Mouse (Mus musculus): Measurements from ENCODE around the gene Srp54a. TPM values are rescaled to one million over a fixed set of nuclear protein-coding genes. Genes with fewer than 3 reads are reported as not detected.
"Not testable (repeated sequence)": the region's sequence is repeated elsewhere in the genome, so short reads cannot be mapped to it uniquely, and the experiment has no call there.

The Srp54a gene
- polyA plus RNA-seq, 1 experiment from 2014 or later: 153 TPM

DNA sequence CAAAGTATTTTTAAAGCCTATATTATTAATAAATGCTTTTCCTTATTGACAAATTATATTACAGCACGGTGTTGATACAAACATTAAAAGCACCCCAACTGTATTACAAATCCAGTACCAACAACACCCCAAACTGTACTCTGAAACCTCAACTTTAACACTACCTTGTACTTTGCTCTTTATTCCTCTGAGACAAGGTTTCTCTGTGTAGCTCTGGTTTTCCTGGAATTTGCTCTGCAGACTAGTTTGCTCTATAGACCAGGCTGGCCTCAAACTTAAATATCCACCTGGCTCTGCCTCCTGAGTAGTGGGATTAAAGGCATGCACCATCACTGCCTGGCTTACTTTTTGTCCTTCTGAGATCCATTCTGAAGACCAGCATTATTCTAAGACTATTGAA lies 17.9 kb upstream of the Srp54a start:
- Histone ChIP-seq H3K4me1 (no peaks in the 10 kb centered on the region), H3K27me3 (no peaks in the 10 kb centered on the region), H3K4me3 (no peak overlapping the region), H3K27ac (no peak overlapping the region), H3K4me2 (replicated peaks) (no peak overlapping the region), H3K36me3 (peaks cover 3% of the 10 kb centered on the region; the same call in 1 of the 2 replicates), H3K9ac (no peak overlapping the region), H3K9me3 (replicated peaks) (no peaks in the 10 kb centered on the region)
- WGBS: 95% methylated on average over 1 of the region's 1 CpGs
- no peak for ATAC-seq (ENCODE audit: low FRiP score)

DNA sequence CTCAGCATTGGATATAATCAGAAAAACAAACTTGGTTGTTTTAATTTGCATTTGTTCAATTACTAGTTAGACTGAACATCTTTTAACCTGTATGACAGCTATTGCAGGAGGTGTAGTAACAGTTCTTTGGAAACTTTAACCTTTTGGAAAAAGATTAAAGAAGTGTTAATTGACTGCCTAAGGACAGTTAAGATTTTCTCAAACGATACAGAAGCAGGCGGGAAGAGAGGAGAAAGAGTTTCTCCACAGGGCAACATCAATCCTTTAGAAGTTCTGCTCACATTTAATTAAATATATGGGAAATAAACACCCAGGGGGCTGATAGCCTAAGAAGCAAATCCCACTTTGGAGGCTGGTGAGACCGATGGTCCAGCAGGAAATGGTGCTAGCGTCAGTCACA lies 7.6 kb upstream of the Srp54a start:
- no peak overlapping the region for H3K4me2 ChIP-seq (replicated peaks)
- H3K27ac ChIP-seq: no peak overlapping the region
- no peak for ATAC-seq (ENCODE audit: low FRiP score)
- WGBS: 80% methylated on average over 4 of the region's 4 CpGs
- H3K27me3 ChIP-seq: no peaks in the 10 kb centered on the region
- H3K36me3 ChIP-seq: no peaks in the 10 kb centered on the region
- H3K9ac ChIP-seq: no peak overlapping the region
- H3K4me3 ChIP-seq: no peak overlapping the region
- no peaks in the 10 kb centered on the region for H3K9me3 ChIP-seq (replicated peaks)
- 0 out of 2 replicates have a peak, but pooled peaks cover under 1% of the 10 kb centered on the region for H3K4me1 ChIP-seq

DNA sequence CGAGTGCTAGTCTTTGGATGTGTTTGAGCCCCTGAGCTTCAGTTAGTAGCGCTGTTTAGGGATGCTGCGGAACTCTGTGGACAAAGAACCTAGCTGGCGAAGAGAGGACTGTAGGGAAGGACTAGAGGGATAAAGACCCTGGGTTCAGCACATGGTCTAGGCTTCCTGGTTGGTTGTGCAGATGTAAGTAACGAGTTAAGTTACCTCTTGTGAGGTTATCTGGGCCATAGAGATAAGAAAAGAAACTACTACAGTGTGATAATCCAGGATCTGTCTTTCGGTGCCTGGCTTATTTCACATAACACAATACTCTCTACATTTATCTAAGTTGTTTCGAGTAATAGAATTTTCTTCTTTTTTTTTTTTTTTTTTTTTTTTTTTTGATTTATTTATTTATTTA lies 6.4 kb upstream of the Srp54a start:
- no peaks in the 10 kb centered on the region for H3K36me3 ChIP-seq
- H3K9me3 ChIP-seq (replicated peaks): no peaks in the 10 kb centered on the region
- 97% methylated on average over 7 of the region's 7 CpGs for WGBS
- H3K4me2 ChIP-seq (replicated peaks): no peak overlapping the region
- no peak overlapping the region for H3K27ac ChIP-seq
- no peak for ATAC-seq (ENCODE audit: low FRiP score)
- no peaks in the 10 kb centered on the region for H3K27me3 ChIP-seq
- no peak overlapping the region for H3K9ac ChIP-seq
- H3K4me3 ChIP-seq: no peak overlapping the region
- H3K4me1 ChIP-seq: 0 out of 2 replicates have a peak, but pooled peaks cover 4% of the 10 kb centered on the region

DNA sequence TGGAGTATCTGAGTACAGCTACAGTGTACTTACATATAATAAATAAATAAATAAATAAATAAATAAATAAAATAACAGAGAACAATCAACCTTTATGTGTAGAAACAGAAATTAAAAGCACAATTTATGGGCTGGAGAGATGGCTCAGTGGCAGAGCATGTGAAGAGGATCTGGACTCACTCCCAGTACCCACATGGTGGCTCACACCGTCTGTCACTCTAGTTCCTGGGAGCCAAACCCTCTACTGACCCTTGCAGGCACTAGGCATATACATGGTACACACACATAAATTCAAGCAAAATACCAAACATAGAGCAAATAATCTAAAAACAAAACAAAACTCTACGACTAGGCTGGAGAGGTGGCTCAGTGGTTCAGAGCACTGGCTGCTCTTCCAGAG lies 4.8 kb upstream of the Srp54a start:
- ATAC-seq (ENCODE audit: low FRiP score): no peak
- H3K9ac ChIP-seq: no peak overlapping the region
- 100% methylated on average over 2 of the region's 2 CpGs for WGBS
- no peak overlapping the region for H3K4me2 ChIP-seq (replicated peaks)
- no peaks in the 10 kb centered on the region for H3K27me3 ChIP-seq
- H3K9me3 ChIP-seq (replicated peaks): no peaks in the 10 kb centered on the region
- H3K36me3 ChIP-seq: no peaks in the 10 kb centered on the region
- 0 out of 2 replicates have a peak, but pooled peaks cover 4% of the 10 kb centered on the region for H3K4me1 ChIP-seq
- no peak overlapping the region for H3K4me3 ChIP-seq
- H3K27ac ChIP-seq: no peak overlapping the region

DNA sequence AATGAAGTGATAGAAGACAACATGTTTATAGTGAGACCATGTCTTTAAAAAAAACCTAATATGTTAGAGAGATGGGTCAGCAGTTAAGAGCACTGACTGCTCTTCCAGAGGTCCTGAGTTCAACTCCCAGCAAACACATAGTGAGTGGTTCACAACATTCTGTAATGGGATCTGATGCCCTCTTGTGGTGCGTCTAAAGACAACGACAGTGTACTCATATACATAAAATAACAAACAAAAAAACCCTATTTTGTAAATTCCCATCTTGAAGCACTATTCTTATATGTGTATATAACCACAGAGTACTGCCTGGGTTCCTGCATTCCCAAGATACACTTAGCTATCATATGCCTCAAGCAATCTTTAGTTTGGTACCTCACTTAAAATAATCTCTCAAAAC lies 1.4 kb upstream of the Srp54a start:
- not testable (repeated sequence) for H3K9ac ChIP-seq; H3K9me3 ChIP-seq (replicated peaks); H3K36me3 ChIP-seq; H3K27me3 ChIP-seq; H3K27ac ChIP-seq; H3K4me2 ChIP-seq (replicated peaks); ATAC-seq (ENCODE audit: low FRiP score); H3K4me1 ChIP-seq; H3K4me3 ChIP-seq
- 51% methylated on average over 2 of the region's 2 CpGs for WGBS

DNA sequence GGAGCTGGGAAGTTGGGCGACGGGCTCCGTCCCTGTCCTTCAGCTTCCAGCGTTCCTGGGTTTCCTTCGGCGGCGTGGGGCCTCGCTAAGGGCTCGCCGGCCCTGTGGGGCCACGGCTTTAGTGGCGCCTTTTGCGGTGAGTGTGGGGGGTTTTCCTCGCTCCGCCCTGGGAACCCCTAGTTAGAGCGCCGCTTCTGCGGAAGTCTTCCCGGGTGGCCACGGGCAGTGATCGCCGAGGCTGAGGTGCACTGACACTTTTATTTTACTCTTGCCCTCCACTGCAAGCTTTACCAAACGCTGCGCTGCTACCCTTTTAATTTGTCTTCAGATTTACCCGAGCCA lies 510 bp downstream of the Srp54a start:
- under 1% methylated on average over 25 of the region's 25 CpGs for WGBS
- Histone ChIP-seq H3K4me2 (replicated peaks) (peak overlapping the region; percentile 51), H3K9ac (peak overlapping the region; percentile 76), H3K4me3 (peak overlapping the region; percentile 74), H3K27ac (peak overlapping the region; percentile 71; the same call in 1 of the 2 replicates)
- not testable (repeated sequence) for H3K27me3 ChIP-seq; H3K9me3 ChIP-seq (replicated peaks); H3K4me1 ChIP-seq; ATAC-seq (ENCODE audit: low FRiP score); H3K36me3 ChIP-seq

DNA sequence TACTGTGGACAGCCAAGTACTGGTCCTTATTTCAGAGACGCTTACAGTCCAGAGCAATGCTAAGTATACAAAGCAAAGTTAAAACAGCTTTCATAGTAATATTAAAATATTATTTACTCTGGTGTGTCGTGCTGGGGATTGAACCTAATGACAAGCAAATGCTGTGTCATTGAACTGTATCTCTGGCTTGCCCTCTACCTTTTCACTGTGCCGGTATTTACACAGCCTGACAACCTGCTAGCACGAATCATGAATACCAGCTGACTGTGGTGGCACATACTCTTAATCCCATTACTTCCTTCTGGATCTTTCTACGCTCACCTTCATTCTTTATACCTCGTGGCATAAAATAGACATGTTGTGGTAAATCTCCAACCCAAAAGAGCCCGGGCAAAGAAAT lies 12.1 kb downstream of the Srp54a start:
- not testable (repeated sequence) for H3K27ac ChIP-seq
- WGBS: 98% methylated on average over 2 of the region's 7 CpGs

DNA sequence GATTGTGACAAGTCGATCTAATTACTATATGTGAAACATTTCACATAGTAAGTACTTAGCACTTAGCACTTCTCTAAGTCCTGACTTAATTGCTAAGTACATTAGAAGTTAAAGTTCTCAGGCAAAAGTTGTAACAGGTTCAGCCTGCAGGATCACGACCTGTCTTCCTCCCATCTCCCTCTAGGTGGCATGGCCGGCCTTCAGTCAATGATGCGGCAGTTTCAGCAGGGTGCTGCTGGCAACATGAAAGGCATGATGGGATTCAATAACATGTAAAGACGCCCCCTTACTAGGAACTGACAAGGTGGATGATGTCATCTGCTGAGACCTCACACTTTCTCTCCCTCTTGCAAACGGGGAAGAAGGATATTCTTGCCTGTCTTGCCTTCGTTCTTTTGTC lies 32.6 kb downstream of the Srp54a start:
- not testable (repeated sequence) for H3K4me3 ChIP-seq; H3K9me3 ChIP-seq (replicated peaks); H3K27me3 ChIP-seq; H3K4me2 ChIP-seq (replicated peaks); H3K27ac ChIP-seq; ATAC-seq (ENCODE audit: low FRiP score); H3K9ac ChIP-seq; H3K4me1 ChIP-seq; H3K36me3 ChIP-seq
- WGBS: no CpG with 5 or more reads among the region's 7 CpGs

More for the DNA sequence above, 12.1 kb downstream of the Srp54a start:
- H3K27me3 ChIP-seq; H3K9ac ChIP-seq; H3K9me3 ChIP-seq (replicated peaks); ATAC-seq (ENCODE audit: low FRiP score); H3K4me3 ChIP-seq; H3K36me3 ChIP-seq; H3K4me2 ChIP-seq (replicated peaks); H3K4me1 ChIP-seq: not testable (repeated sequence)

DNA sequence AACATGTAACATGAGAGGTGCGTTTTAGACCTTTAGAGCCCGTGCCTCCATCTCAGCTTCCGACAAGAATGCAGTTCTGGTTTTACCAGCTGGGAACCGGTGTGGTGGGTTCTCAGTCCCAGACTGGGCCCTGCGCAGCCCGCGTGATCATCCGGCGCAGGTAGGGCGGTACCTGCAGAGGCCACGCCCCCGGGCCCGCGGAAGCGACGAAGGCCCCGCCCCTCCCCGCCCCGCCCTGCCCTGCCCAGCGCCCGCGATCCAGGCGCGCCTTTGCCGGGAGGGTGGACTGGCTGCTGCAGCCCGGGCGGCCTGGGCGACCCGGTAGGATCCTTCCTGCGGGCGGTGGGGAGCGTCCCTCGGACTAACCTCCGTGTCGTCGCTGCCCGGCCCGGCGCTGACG lies 44.2 kb downstream of the Srp54a start, which contains the start of gene Fam177a:
Gene Fam177a, plus strand, starts transcription at position 228 of the 400 bp plus-strand sequence.
- not testable (repeated sequence) for H3K27ac ChIP-seq; H3K4me2 ChIP-seq (replicated peaks); H3K36me3 ChIP-seq; H3K4me1 ChIP-seq; H3K9me3 ChIP-seq (replicated peaks); H3K9ac ChIP-seq; H3K4me3 ChIP-seq; H3K27me3 ChIP-seq
- no CpG with 5 or more reads among the region's 40 CpGs for WGBS
- peak; percentile 97 for ATAC-seq (ENCODE audit: low FRiP score)

DNA sequence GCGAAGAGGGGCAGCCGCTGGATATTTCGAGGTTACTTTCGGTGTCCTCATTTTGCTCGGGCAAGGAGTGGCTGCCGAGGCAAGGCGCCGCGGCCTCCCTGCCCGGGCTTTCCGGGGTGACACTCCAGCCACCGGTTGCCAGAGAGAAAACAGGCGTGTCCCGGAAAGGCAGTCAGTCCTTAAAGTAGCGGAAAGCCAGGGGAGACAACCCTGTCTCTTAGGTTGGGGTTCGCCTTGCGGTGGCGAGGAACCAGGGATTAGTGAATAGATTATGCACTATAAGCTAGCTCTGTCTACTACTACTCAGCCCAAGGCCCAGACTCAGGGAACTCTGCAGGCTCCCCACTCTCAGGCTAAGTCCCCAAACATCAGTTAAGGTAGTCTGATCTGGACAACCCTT lies 44.7 kb downstream of the Srp54a start:
- H3K9me3 ChIP-seq (replicated peaks); H3K27ac ChIP-seq; H3K4me2 ChIP-seq (replicated peaks); H3K27me3 ChIP-seq; H3K9ac ChIP-seq; H3K4me3 ChIP-seq; H3K36me3 ChIP-seq; H3K4me1 ChIP-seq: not testable (repeated sequence)
- WGBS: no CpG with 5 or more reads among the region's 18 CpGs
- ATAC-seq (ENCODE audit: low FRiP score): peak; percentile 42

DNA sequence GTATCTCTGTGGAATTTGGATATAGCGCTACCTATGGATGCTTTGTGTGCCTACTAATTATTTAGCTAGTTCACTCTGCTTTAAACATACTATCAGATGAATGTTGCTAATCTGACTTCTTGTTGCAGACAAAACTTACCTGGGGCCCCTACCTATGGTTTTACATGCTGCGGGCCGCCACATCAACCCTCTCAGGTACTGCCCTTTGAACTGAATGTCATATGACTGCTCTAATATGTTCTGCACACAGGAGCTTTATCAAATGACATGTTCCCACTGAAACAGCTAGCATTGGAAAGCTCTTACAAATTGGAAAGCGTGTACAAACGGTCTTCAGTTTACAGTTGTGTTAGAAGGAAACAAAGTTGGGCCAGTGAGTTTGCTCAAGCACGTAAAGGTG lies 55.5 kb downstream of the Srp54a start:
- H3K9me3 ChIP-seq (replicated peaks); H3K36me3 ChIP-seq; H3K4me1 ChIP-seq; H3K27me3 ChIP-seq; H3K4me2 ChIP-seq (replicated peaks); H3K4me3 ChIP-seq; H3K27ac ChIP-seq; ATAC-seq (ENCODE audit: low FRiP score); H3K9ac ChIP-seq: not testable (repeated sequence)
- no CpG with 5 or more reads among the region's 6 CpGs for WGBS

DNA sequence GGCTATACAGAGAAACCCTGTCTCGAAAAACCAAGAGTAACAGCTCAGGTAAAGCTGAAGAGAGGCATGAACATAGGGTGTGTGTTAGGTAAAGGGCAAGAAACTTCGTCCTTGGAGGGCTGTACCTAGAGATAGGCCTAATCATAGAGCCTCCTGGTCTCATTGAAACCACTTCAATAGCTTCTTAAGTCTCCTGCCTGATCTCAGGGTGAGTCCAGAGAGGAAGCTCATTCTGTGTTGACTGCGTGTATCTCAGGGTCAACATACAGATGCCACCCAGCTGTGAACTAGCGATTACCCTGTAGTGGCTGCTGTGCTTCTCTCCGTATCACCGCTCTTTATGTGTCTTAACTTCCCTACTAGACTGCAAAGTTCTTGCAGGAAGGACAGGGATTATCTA lies 57.8 kb downstream of the Srp54a start:
- ATAC-seq (ENCODE audit: low FRiP score); H3K36me3 ChIP-seq; H3K27me3 ChIP-seq; H3K4me3 ChIP-seq; H3K4me2 ChIP-seq (replicated peaks); H3K9ac ChIP-seq; H3K9me3 ChIP-seq (replicated peaks); H3K4me1 ChIP-seq; H3K27ac ChIP-seq: not testable (repeated sequence)
- no CpG with 5 or more reads among the region's 6 CpGs for WGBS

DNA sequence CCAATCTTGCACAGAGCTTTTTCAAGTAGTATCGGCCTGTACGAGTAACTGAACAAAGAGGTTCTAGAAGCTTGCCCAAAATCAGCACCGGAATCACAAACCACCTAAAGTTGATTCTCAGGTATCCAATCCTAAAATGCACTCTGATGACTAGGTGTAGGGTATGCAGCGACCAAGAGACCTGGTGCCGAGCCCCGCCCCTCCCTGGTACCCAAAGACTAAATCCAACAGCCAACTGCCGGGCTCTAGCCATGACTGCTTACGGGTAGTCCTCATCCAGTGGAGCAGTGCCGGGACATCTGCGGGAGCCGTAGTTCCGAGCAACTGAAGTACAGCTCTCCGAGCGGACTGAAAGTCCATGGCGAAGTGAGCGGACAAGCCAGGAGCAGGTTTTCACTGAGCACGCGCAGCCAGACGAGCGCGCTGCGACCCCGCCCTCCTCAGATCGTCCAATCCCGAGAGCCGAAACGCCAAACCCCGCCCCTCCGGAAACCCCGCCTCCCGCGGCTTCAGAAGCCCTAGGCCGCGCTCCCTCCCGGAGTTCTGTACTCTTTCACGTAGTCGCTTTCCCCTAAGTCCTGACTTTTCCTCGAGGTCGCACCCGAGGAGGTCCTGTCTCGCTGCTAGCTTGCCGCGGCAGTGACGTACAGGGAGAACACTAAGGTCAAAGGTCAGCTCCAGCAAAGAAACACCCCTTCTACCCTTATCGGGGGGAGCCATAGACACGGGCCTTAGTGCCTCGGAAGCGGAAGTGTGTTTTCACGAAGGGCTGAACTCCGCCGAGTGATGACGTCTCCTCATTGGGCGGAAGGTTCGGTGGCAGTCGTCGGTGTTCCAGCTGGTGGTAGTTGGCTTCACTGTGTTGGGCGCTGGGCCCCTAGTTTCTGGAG lies 74.7 kb downstream of the Srp54a start, which contains the start of gene Srp54b:
Gene Srp54b, plus strand, starts transcription at position 546 of the 890 bp plus-strand sequence.
- not testable (repeated sequence) for H3K27ac ChIP-seq; H3K27me3 ChIP-seq; H3K4me1 ChIP-seq; H3K9me3 ChIP-seq (replicated peaks); H3K9ac ChIP-seq; H3K36me3 ChIP-seq
- no CpG with 5 or more reads among the region's 57 CpGs for WGBS
- ATAC-seq (ENCODE audit: low FRiP score): peak; percentile 99
- H3K4me3 ChIP-seq: peak within 1 kb of the TSS; percentile 30
- H3K4me2 ChIP-seq (replicated peaks): 0 out of 2 replicates have a peak within 1 kb of the TSS, but pooled peaks have one; percentile 29
